Mouse (Mus musculus) bone marrow, adult 2 months (tissue): ENCODE data around the gene Rgl1.

Source experiments
- CTCF ChIP-seq: fragments of 200-500 bp; IDR thresholded peaks from 2 replicates; pipeline ENCODE4 v1.5.1; 2011; ENCODE audit warnings: low read length, control low read depth; ENCODE audit not compliant: control insufficient read depth, insufficient read depth
- POLR2A ChIP-seq: fragments of 200-500 bp; IDR thresholded peaks from 2 replicates; pipeline ENCODE4 v1.6.1; 2011; ENCODE audit warnings: low read depth, mild to moderate bottlenecking, control low read depth, low read length, borderline replicate concordance; ENCODE audit not compliant: control insufficient read depth

DNA sequence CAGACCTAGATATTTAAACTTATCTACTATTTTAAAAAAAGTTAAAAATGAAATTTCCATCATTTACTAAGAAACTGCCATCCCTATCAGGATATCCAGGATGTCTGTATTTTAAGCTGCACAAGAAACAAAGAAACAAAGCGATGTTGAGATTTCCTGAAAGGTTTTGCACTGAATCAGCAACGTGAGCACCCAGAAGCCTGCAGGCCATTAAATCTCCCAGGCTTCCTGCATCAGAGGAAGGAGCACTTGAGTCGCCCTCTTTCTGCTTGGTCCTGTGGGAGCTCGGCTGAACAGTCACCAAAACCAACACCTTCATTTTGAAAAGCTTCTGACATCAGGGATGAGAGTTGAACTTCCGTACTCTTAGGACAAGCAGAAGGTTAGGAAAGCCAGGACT is 187.2 kb downstream of the Rgl1 start:
- TF ChIP-seq POLR2A (no peak), CTCF (no peak)
